Mouse (Mus musculus) lung, adult 2 months (tissue): ENCODE measurements around the gene Zmiz2. TPM values are rescaled to one million over a fixed set of nuclear protein-coding genes. Genes with fewer than 3 reads are reported as not detected.

Experiments
- DNase-seq: peaks from one replicate; pipeline ENCODE4 v3.0.0; 2022
- H3K4me1 ChIP-seq: fragments of 200-500 bp; 2 replicates; pipeline ENCODE4 v1.6.1; 2011; ENCODE audit warnings: low read length; ENCODE audit not compliant: control insufficient read depth, insufficient read depth
- H3K4me3 ChIP-seq: fragments of 200-500 bp; replicated peaks from 2 replicates; pipeline ENCODE3; 2011; ENCODE audit warnings: low read depth, mild to moderate bottlenecking, control low read depth, low read length; ENCODE audit errors: extremely low read depth
- CTCF ChIP-seq: fragments of 200-500 bp; IDR thresholded peaks from 2 replicates; pipeline ENCODE4 v1.5.1; 2011; ENCODE audit warnings: mild to moderate bottlenecking, low read length, control low read depth; ENCODE audit not compliant: insufficient read depth
- POLR2A ChIP-seq: fragments of 200-500 bp; IDR thresholded peaks from 2 replicates; pipeline ENCODE4 v1.6.1; 2011; ENCODE audit warnings: low read depth, mild to moderate bottlenecking, control low read depth, low read length, borderline replicate concordance; ENCODE audit errors: extremely low read depth
- WGBS: fragments of 180-500 bp; shearing (Covaris S2); methylation state at CpG from one replicate; pipeline ENCODE4 v1.1.7; 2018; 5-methylcytosine and 5-hydroxymethylcytosine counted together
- polyA plus RNA-seq: library from polyadenylated mRNA; depleted of rRNA; stranded (reverse); fragments of >200 nt; gene quantifications from 2 replicates; pipeline ENCODE4 v1.2.3, GENCODE M21; 2012

Zmiz2 gene
- polyA plus RNA-seq, 1 experiment, result 58.5 TPM

DNA sequence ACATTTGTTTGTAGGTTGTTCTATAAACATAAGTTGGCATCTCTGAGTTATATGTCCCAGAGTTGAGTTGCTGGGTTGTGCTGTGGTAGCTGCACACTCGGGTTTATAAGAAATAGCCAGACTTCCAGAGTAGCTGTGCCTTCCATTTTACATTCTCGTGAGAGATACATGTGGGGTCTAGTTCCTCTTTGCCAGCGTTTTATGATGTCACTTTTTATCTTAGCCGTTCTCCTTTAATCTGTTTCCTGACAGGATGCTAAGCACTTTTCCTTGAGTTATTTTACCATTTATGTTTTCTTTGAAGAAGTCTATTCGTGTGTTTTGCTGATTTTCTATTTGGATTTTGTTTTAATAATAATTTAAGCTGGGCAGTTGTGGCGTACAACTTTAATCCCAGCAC, 4.0 kb downstream of the Zmiz2 start:
- WGBS, result 60% methylated on average over 6 of the region's 6 CpGs
- Histone ChIP-seq H3K4me1 (peaks cover 9% of the 10 kb centered on the region; the same call in 1 of the 2 replicates), H3K4me3 (no peak overlapping the region)
- TF ChIP-seq POLR2A (no peak), CTCF (no peak)
- no peak for DNase-seq

DNA sequence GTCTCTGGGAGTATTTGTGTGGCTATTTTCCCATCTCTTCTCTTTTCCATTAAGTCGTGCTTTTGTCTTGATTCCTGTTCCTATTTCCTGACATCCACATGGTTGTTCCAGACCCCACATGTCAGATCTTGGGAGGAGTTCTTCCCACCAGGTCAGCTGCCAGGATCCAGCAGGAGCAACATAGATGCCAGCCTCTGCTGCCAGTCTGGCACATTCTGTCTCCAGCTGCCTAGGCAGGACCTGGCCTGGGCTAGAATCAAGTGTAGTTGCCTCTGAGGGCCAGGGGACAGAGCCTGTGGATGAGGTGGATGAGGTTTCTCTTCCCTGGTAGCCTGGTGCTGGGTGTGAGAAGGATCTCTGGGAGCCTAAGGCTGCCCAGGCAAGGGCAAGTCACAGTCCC, 5.0 kb downstream of the Zmiz2 start:
- Histone ChIP-seq H3K4me3 (no peak overlapping the region), H3K4me1 (peaks cover 7% of the 10 kb centered on the region; the same call in 1 of the 2 replicates)
- whole genome bisulfite sequencing, result 54% methylated on average over 1 of the region's 1 CpGs
- TF ChIP-seq CTCF, result no peak
- no peak for TF ChIP-seq POLR2A
- DNase-seq, result no peak

DNA sequence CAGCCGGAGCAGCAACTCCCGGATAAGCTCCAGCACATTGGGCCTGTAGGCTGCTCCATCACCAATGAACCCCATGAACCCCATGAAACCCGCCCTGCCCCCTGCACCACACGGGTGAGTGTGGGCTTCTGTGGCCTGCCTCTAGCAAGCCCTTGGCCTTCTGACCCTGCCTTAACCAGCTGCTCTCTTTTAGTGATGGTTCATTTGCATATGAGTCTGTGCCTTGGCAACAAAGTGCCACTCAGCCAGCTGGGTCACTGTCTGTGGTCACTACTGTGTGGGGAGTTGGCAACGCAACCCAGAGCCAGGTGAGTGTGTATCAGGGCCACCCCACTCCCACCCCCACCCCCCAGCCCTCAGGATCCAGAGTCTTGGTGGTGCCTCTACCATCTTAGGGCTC, 6.7 kb downstream of the Zmiz2 start:
- DNase-seq, result no peak
- whole genome bisulfite sequencing, result 90% methylated on average over 5 of the region's 5 CpGs
- no peak for TF ChIP-seq CTCF
- TF ChIP-seq POLR2A, result no peak
- H3K4me1 ChIP-seq, result no peaks in the 10 kb centered on the region; the same call in 1 of the 2 replicates
- H3K4me3 ChIP-seq, result no peak overlapping the region

DNA sequence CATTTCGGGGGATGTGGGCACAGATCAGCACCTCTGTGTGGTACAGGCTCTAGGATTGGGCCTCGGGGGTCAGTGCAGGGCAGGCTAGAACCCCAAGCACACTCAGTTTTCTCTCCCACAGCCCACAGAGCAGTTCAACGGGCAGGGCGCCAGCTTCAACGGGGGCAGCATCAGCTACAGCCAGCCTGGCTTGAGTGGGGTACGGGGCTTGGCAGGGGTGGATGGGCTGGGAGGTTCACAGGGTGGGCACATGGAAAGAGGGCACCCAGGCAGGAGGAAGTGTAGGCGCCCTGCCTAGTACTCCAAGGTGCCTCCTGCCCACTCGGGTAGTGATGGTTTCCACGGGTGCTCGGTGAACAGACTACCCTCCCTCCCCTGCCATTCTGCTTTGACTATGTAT, 9.3 kb downstream of the Zmiz2 start:
- TF ChIP-seq POLR2A, result no peak
- TF ChIP-seq CTCF, result no peak
- WGBS, result 92% methylated on average over 10 of the region's 10 CpGs
- no peak overlapping the region for H3K4me3 ChIP-seq
- no peaks in the 10 kb centered on the region for H3K4me1 ChIP-seq
- no peak for DNase-seq

DNA sequence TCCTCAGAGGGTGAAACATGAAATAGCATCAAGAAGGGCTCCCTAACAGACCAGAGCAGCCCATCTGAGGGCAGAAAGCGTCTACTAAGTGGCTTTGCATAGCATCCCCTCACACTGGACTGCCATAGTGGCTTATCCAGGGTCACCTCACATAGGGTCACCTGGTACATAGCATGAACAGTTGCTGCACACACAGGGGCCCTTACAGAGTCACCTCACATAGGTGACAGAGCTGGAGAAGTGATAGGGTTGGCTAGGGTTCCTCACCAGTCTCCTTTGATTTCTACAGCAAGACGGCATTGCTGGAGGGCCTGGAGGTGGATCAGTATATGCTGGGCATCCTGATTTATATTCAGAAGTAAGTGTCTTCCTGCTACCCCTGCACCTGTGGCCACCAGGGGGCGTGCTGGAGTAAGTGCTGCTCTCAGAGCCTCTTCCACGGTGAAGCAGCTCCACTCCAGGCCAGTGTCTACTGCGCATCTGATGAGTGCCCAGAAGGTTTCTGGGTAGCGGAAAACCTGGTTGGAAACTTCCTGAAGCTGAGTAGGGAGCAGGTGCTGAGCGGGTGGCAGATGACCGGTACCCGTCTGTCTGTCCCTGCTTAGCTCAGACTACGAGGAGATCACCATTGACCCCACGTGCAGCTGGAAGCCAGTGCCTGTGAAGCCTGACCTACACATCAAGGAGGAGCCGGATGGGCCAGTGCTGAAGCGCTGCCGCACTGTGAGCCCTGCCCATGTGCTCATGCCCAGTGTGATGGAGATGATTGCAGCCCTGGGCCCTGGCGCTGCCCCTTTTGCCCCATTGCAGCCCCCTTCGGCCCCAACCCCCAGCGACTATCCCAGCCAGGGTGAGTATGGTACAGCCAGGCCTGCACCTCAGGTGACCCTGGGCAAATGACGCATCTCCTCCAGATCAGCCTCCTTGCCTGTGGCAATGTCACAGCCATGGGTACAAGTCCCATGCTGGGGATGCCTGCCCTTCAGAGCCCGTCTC, 13.9 kb downstream of the Zmiz2 start:
- H3K4me3 ChIP-seq, result no peak overlapping the region
- whole genome bisulfite sequencing, result 84% methylated on average over 19 of the region's 19 CpGs
- H3K4me1 ChIP-seq, result peaks cover 23% of the 10 kb centered on the region
- DNase-seq, result peak; percentile 73
- TF ChIP-seq POLR2A, result no peak
- peak; percentile 83 for TF ChIP-seq CTCF

DNA sequence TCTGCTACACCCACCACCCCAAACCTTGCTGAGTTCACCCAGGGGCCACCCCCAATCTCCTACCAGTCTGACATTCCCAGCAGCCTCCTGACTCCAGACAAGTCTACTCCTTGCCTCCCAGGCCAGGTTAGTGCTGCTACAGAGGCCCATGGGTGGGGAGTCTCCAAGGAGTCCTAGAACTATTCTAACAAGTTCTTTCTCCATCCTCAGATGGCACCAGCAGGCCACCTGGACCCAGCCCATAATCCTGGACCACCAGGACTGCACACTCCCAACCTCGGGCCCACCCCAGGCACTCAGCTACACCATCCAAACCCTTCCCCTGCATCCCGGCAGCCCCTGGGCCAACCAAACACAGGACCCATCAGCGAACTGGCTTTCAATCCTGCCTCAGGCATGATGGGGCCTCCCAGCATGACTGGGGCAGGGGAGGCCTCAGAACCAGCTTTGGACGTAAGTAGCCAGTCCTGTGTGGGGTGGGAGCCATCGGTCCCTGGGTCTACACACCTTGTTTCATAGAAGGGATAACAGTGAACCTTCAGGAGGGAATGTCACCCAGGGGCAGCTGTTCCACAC, 15.0 kb downstream of the Zmiz2 start:
- TF ChIP-seq CTCF (no peak), POLR2A (no peak)
- H3K4me3 ChIP-seq, result no peak overlapping the region
- peaks cover 23% of the 10 kb centered on the region for H3K4me1 ChIP-seq
- WGBS, result 86% methylated on average over 5 of the region's 5 CpGs
- DNase-seq, result no peak

DNA sequence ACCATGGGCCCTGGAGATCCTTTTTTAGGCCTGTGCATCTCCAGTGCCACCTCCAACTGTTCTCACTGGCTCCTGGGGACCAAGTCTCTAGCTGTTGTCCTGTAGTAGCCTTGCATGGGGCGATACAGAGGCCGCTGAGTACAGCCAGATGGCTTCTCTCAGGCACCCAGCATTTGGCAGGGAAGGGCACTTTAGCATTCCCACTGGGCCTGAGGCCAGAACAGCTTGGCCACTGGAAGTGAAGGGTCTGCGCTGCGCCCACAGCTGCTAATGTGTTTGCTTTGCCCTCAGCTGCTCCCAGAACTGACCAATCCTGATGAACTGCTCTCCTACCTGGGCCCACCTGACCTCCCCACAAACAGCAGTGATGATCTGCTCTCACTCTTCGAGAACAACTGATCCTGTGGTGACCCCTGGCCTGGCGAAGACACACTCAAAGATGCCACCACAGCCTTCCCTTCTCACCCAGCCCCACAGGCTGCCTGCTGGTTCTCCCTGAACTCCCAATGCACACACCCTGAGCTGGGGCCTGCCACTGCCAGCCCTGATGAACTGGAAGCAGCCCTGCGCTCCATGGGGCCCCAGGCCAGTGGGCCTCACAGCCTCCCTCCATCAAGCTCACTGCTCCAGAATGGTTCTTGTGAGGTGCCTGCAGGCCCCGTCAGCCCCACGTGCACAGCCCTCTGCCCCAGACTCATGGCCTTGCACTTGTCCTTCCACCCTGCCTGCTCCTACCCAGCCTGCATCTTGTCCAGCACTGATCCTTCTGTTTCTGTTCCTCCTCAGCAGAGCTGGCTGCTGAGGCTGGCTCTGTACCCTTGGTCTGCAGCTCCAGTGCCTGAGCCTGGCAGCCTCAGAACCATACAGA, 16.1 kb downstream of the Zmiz2 start:
- DNase-seq, result peak; percentile 51
- WGBS, result 61% methylated on average over 9 of the region's 9 CpGs
- TF ChIP-seq POLR2A (no peak), CTCF (no peak)
- H3K4me1 ChIP-seq, result peaks cover 23% of the 10 kb centered on the region
- no peak overlapping the region for H3K4me3 ChIP-seq

DNA sequence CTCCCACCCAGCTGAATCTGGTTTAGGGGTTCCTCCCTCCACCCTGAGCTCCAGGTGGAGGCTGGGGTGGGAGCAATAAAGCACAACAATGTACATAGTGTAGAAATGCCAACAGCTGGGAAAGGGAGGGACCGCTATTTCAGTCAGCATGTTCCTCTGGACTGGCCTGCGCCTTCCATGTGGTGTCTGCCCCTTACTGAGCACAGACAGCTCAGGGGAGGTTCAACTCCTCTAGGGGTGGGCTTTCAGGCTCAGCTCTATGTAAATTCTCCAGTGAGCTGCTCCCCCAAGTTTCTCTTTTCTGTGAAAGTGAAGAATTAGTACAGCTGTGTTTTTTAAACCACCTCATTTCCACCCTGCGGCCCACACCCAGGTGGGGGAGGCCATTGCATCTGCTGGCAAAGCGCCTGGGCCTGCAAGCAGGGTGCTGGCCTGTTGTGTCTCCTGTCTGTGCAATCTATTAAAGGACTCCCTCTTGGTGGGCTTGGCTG, 16.8 kb downstream of the Zmiz2 start:
- WGBS, result 59% methylated on average over 4 of the region's 4 CpGs
- Histone ChIP-seq H3K4me3 (no peak overlapping the region), H3K4me1 (peaks cover 23% of the 10 kb centered on the region)
- DNase-seq, result no peak
- TF ChIP-seq CTCF (no peak), POLR2A (no peak)
